In genomic region chr11:112219046-112219720, GRCm38 (mm10) we compare ENCODE assay signal across 18 mouse cellular contexts.
DNase-seq lines count a peak whose midpoint lies in the region; TF ChIP-seq lines count a peak whose summit lies in the region.
"Had no signal": no experiment of that assay in that cellular context is flagged by ENCODE, and none has a peak within 500 bp of the region (broad histone marks: within the 10 kb centered on the region; RNA-seq: fewer than 3 reads in every experiment).

No protein-coding gene starts in this region.

- no peak for TF ChIP-seq CTCF in liver, adult 2 months (IDR thresholded peaks at IDR 0.05; ENCODE audit: low read depth, low read length)

- 0 out of 2 replicates have a peak overlapping the region, but pooled peaks have one; percentile 34 for H3K27ac ChIP-seq in liver, adult 2 months (replicated peaks; ENCODE audit: insufficient read depth, low read depth, low read length)
- H3K27ac ChIP-seq: forebrain, embryonic 10.5 days; heart, adult 2 months; heart, embryonic 10.5 days; heart, embryonic 13.5 days; hindbrain, embryonic 12.5 days; hindbrain, embryonic 15.5 days had no signal

- 22% methylated on average over 5 of the region's 5 CpGs for WGBS in liver, adult 2 months

- H3K4me3 ChIP-seq in liver, adult 2 months (ENCODE audit: insufficient read depth, low read depth, low read length): peak overlapping the region; percentile 33; the same call in 1 of the 2 replicates
- H3K4me3 ChIP-seq: forebrain, embryonic 10.5 days; heart, adult 2 months; heart, embryonic 10.5 days; heart, embryonic 13.5 days; hindbrain, embryonic 12.5 days; hindbrain, embryonic 15.5 days had no signal

- peaks cover 13% of the 10 kb centered on the region for H3K4me1 ChIP-seq in liver, adult 2 months (ENCODE audit: control insufficient read depth, insufficient read depth, low read length)
- H3K4me1 ChIP-seq: heart, embryonic 10.5 days; heart, embryonic 13.5 days; hindbrain, embryonic 12.5 days; hindbrain, embryonic 15.5 days had no signal

- H3K36me3 ChIP-seq in liver, adult 2 months (ENCODE audit: control insufficient read depth, insufficient read depth, low read length): no peaks in the 10 kb centered on the region
- H3K36me3 ChIP-seq: forebrain, embryonic 10.5 days; heart, embryonic 10.5 days; heart, embryonic 13.5 days; hindbrain, embryonic 12.5 days; hindbrain, embryonic 15.5 days had no signal

- no peaks in the 10 kb centered on the region for H3K79me2 ChIP-seq in liver, adult 2 months (ENCODE audit: control insufficient read depth, insufficient read depth, low read length)

- H3K9ac ChIP-seq in liver, adult 2 months (ENCODE audit: low read depth, low read length): no peak overlapping the region
- H3K9ac ChIP-seq: forebrain, postnatal 0 days; heart, embryonic 13.5 days; hindbrain, embryonic 12.5 days; hindbrain, embryonic 15.5 days had no signal

- TF ChIP-seq POLR2A in liver, adult 2 months (IDR thresholded peaks at IDR 0.05; ENCODE audit: extremely low read depth, insufficient read depth, low read length): no peak

- peak; percentile 8 to 83 for DNase-seq in adrenal gland, adult (ENCODE audit: inconsistent age in 2 of 2, low spot score in 1 of 2)
- DNase-seq in adrenal gland, postnatal 4 days (ENCODE audit: low spot score in 2 of 2): no peak
- DNase-seq in cerebellum, postnatal 10 days: peak; percentile 6 to 9
- no peak for DNase-seq in cerebellum, adult 9-10 months
- DNase-seq in liver, adult 2 months (ENCODE audit: extremely low read depth, low read depth, low spot score): peak; percentile 95
- no peak for DNase-seq in liver
- peak; percentile 7 to 15 for DNase-seq in adrenal gland, postnatal 36 days
- DNase-seq in gastrocnemius, postnatal 10 days: no peak
- DNase-seq: cerebellum, adult 11 months; forebrain, postnatal 0 days; gastrocnemius, postnatal 36 days; heart, adult 2 months had no signal

- H3K27me3 ChIP-seq in liver, adult 2 months (ENCODE audit: control insufficient read depth, insufficient read depth, low read length): no peaks in the 10 kb centered on the region
- H3K27me3 ChIP-seq: heart, embryonic 13.5 days; hindbrain, embryonic 12.5 days; hindbrain, embryonic 15.5 days; Patski had no signal

Comparison
In these comparisons a context has a peak if more than half of its experiments do, and no peak if none do; other contexts are left out.
1. DNase-seq: peak in adrenal gland, adult (2 of 2), cerebellum, postnatal 10 days (2 of 2), liver, adult 2 months (single experiment) and adrenal gland, postnatal 36 days (2 of 2); none in adrenal gland, postnatal 4 days (0 of 2), cerebellum, adult 9-10 months (single experiment), liver (single experiment) and gastrocnemius, postnatal 10 days (single experiment).